Mouse (Mus musculus) olfactory bulb, adult 2 months (tissue): Measurements from ENCODE around the gene Lrrc1.

Experiments
- CTCF ChIP-seq: fragments of 200-500 bp; IDR thresholded peaks from 2 replicates; pipeline ENCODE4 v1.5.1; 2012; ENCODE audit warnings: low read depth, mild to moderate bottlenecking, low read length, moderate library complexity; ENCODE audit not compliant: insufficient read depth
- POLR2A ChIP-seq: fragments of 200-500 bp; IDR thresholded peaks from 2 replicates; pipeline ENCODE4 v1.6.1; 2012; ENCODE audit warnings: mild to moderate bottlenecking, low read depth, low read length, moderate library complexity; ENCODE audit not compliant: insufficient read depth

- TF ChIP-seq POLR2A: no peak
- TF ChIP-seq CTCF: no peak
Observed at GRCm38 (mm10) chr9:77522476-77522875, 22.2 kb downstream of the Lrrc1 start.
